Comparison of ENCODE assay signal across 18 mouse cellular contexts in the genomic region with DNA sequence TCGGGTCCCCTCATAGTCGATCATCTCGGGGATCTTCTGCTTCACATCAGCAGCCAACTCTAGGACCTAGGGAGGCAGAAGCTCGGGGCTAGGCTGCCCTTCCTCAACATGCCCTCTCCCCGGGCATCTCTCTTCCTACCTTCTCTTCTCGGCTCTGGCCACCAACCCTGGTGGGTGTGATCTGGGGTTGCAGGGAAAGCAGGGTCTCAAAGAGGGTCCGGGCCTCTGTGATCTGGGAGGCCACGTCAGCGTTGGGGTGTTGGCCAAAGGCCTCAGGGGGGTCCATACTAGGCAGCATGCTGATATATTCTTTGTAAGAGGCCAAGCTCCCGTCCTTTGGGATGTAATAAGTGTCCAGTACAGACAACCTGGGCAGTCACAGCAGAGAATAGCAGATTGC.
"Had no signal": no experiment of that assay in that cellular context is flagged by ENCODE, and none has a peak within 500 bp of the region (broad histone marks: within the 10 kb centered on the region; RNA-seq: fewer than 3 reads in every experiment).

No protein-coding gene starts in this region.

- H3K4me2 ChIP-seq: lung, embryonic 14.5 days; midbrain, embryonic 12.5 days; neural tube, embryonic 13.5 days; neural tube, embryonic 15.5 days; stomach, embryonic 15.5 days had no signal

- H3K9ac ChIP-seq: lung, embryonic 14.5 days; midbrain, embryonic 12.5 days; neural tube, embryonic 13.5 days; neural tube, embryonic 15.5 days; stomach, embryonic 15.5 days had no signal

- H3K9me3 ChIP-seq: midbrain, embryonic 10.5 days; midbrain, embryonic 12.5 days; neural tube, embryonic 13.5 days; neural tube, embryonic 15.5 days; stomach, embryonic 15.5 days had no signal

- DNase-seq: lung, adult 18-20 months; lung, embryonic 14.5 days; lung, postnatal 10 days; lung, postnatal 4 days; midbrain, embryonic 14.5 days; retina, postnatal 1 day; right cerebral cortex, adult 18-20 months; thymus, adult 2 months; thymus, postnatal 25 days; thymus, postnatal 4 days had no signal

- ATAC-seq: midbrain, embryonic 16.5 days had no signal

- H3K4me3 ChIP-seq: midbrain, embryonic 10.5 days; midbrain, embryonic 12.5 days; myocyte; neural tube, embryonic 13.5 days; neural tube, embryonic 15.5 days; stomach, embryonic 15.5 days had no signal

- H3K36me3 ChIP-seq: midbrain, embryonic 10.5 days; midbrain, embryonic 12.5 days; neural tube, embryonic 13.5 days; neural tube, embryonic 15.5 days; stomach, embryonic 15.5 days had no signal

- H3K27ac ChIP-seq: midbrain, embryonic 10.5 days; midbrain, embryonic 12.5 days; neural tube, embryonic 13.5 days; neural tube, embryonic 15.5 days; stomach, embryonic 15.5 days; stomach, postnatal 0 days had no signal
